Mouse (Mus musculus): ENCODE data around the gene Efcab2.

DNA sequence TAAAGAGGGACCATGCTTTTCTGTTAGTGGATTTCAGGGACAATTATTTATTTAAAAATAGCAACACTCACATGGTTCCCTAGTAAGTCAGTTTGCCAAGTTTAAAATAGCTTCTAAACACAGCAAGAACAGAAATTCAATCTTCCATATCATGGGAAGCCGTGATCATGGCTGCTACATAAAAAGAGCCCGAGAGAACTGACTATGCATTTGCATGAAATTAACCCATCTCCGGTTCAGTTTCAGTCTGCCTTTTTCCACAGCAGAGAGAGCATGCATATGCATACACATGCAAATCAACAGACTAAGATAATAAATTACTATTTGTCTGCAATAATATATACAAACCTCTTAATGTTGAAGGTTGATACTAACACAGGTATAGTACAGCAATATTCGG lies 17.1 kb upstream of the Efcab2 start:
- TF ChIP-seq POLR2A (IDR thresholded peaks at IDR 0.05; ENCODE audit: borderline replicate concordance, control insufficient read depth, low read depth, low read length) = no peak
- TF ChIP-seq CTCF (IDR thresholded peaks at IDR 0.05; ENCODE audit: control insufficient read depth, insufficient read depth, low read length) = no peak
